ENCODE assay signal across 8 mouse cellular contexts in the genomic region with DNA sequence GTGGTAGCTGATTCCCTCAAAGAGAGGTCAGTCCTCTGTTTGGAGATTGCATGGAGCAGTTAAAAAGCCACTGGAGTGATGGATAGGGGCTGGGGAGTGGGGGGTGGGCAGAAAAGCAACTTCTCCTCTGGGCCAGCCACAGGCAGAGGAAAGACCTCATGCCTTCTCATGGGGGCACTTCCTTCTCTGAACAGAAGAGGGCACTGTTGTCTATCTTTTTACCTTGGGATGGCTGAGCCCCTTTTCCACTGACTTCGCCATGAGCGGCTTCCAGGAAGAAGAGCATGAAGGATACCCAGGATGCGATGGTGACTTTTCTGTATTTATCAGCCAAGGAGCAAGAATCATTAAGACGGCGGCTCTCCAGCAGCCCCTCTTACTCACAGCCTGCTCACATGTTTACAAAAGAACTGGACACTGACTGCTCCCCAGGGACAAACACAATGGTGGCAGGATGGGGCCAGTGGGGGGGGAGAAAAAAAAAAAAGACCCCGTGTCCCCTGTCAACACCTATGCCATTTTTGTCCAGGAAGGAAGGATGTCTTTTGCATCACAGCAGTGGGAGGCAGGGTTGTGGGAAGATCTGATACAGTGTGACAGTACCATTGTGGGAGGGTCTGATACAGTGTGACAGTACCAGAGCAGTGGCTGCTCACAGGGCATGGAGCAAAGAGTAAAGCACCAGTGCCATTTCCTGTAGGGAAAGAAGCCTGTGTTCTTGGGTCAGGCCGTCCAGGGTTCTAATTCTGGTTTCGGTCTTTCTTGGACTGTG. TPM values are rescaled to one million over a fixed set of nuclear protein-coding genes. Genes with fewer than 3 reads are reported as not detected.
DNase-seq lines count a peak whose midpoint lies in the region; ATAC-seq and TF ChIP-seq lines count a peak whose summit lies in the region.

No protein-coding gene starts in this region.

- H3K27ac ChIP-seq in forebrain, embryonic 12.5 days = no peak overlapping the region
- H3K27ac ChIP-seq in layer of hippocampus, adult 2 months = peak overlapping the region; percentile 68; the same call in 1 of the 2 replicates
- H3K27ac ChIP-seq in lung, embryonic 14.5 days (ENCODE audit: low read depth) = no peak overlapping the region
- H3K27ac ChIP-seq in thymus, adult 2 months (ENCODE audit: control insufficient read depth, insufficient read depth, low read length) = no peak overlapping the region

- peaks cover 25% of the 10 kb centered on the region for H3K27me3 ChIP-seq in G1E (ENCODE audit: insufficient read depth, low read length)
- H3K27me3 ChIP-seq in forebrain, embryonic 12.5 days = peaks cover 23% of the 10 kb centered on the region
- H3K27me3 ChIP-seq in lung, embryonic 14.5 days (ENCODE audit: insufficient read depth, low read length) = peaks cover 3% of the 10 kb centered on the region; the same call in 1 of the 2 replicates
- no peaks in the 10 kb centered on the region for H3K27me3 ChIP-seq in thymus, adult 2 months (ENCODE audit: control insufficient read depth, insufficient read depth, low read length)

- no peak for TF ChIP-seq POLR2A in thymus, adult 2 months (IDR thresholded peaks at IDR 0.05; ENCODE audit: control insufficient read depth, extremely low read depth, insufficient read depth, low read length, poor library complexity)

- no peaks in the 10 kb centered on the region for H3K36me3 ChIP-seq in G1E (replicated peaks)
- H3K36me3 ChIP-seq in forebrain, embryonic 12.5 days (replicated peaks) = no peaks in the 10 kb centered on the region
- no peaks in the 10 kb centered on the region for H3K36me3 ChIP-seq in lung, embryonic 14.5 days (ENCODE audit: insufficient read depth)
- H3K36me3 ChIP-seq in thymus, adult 2 months (ENCODE audit: control insufficient read depth, insufficient read depth, low read length) = no peaks in the 10 kb centered on the region

- DNase-seq in G1E (ENCODE audit: low spot score) = peak; percentile 46
- DNase-seq in c-Kit-positive CD71-positive TER-119-positive erythroid progenitor cells, embryonic 14.5 days (ENCODE audit: low spot score) = peak; percentile 57
- DNase-seq in heart, postnatal 25 days (ENCODE audit: low spot score) = peak; percentile 20
- DNase-seq in layer of hippocampus, adult 2 months (ENCODE audit: low spot score in 2 of 2) = peak; percentile 79 to 89
- peak; percentile 93 for DNase-seq in lung, embryonic 14.5 days
- peak; percentile 76 for DNase-seq in thymus, adult 2 months

- no peak overlapping the region for H3K4me3 ChIP-seq in G1E (ENCODE audit: low read depth, low read length)
- peak overlapping the region; percentile 14 for H3K4me3 ChIP-seq in forebrain, embryonic 12.5 days (replicated peaks)
- H3K4me3 ChIP-seq in layer of hippocampus, adult 2 months = peak overlapping the region; percentile 41
- H3K4me3 ChIP-seq in lung, embryonic 14.5 days (ENCODE audit: low read depth, low read length) = peak overlapping the region; percentile 3; the same call in 1 of the 2 replicates
- peak overlapping the region; percentile 32 for H3K4me3 ChIP-seq in thymus, adult 2 months (ENCODE audit: control insufficient read depth, insufficient read depth, low read length)

- WGBS in forebrain, embryonic 12.5 days = 8% methylated on average over 8 of the region's 8 CpGs
- 6% methylated on average over 8 of the region's 8 CpGs for WGBS in lung, embryonic 14.5 days
- 11% methylated on average over 8 of the region's 8 CpGs for WGBS in thymus, adult 2 months

- peak overlapping the region; percentile 48 for H3K4me2 ChIP-seq in forebrain, embryonic 12.5 days
- H3K4me2 ChIP-seq in lung, embryonic 14.5 days = peak overlapping the region; percentile 50

- ATAC-seq in G1E (ENCODE audit: extremely low read depth, insufficient number of reproducible peaks, low FRiP score, poor library complexity, severe bottlenecking) = no peak; the same call in 1 of the 2 replicates
- peak; percentile 58 for ATAC-seq in forebrain, embryonic 12.5 days (ENCODE audit: low FRiP score)
- 0 out of 2 replicates have a peak, but pooled peaks have one; percentile 35 for ATAC-seq in lung, embryonic 14.5 days (ENCODE audit: insufficient read depth)
- peak; percentile 36; the same call in 1 of the 2 replicates for ATAC-seq in neutrophil, adult 5-6 weeks (ENCODE audit: extremely low read depth, insufficient number of reproducible peaks, low FRiP score, poor library complexity, severe bottlenecking)

- TF ChIP-seq CTCF in G1E (IDR thresholded peaks at IDR 0.05; ENCODE audit: low read depth, low read length) = peak; percentile 80
- TF ChIP-seq CTCF in layer of hippocampus, adult 2 months (conservative IDR thresholded peaks at IDR 0.05) = peak; percentile 98
- TF ChIP-seq CTCF in lung, embryonic 14.5 days (IDR thresholded peaks at IDR 0.05; ENCODE audit: low read depth) = peak; percentile 91
- peak; percentile 35; the same call in 1 of the 2 replicates for TF ChIP-seq CTCF in thymus, adult 2 months (IDR thresholded peaks at IDR 0.05; ENCODE audit: borderline replicate concordance, control insufficient read depth, extremely low read depth, insufficient read depth, low read length, poor library complexity)

- H3K4me1 ChIP-seq in G1E (ENCODE audit: insufficient read depth, low read depth, low read length) = peaks cover 27% of the 10 kb centered on the region
- peaks cover 21% of the 10 kb centered on the region for H3K4me1 ChIP-seq in forebrain, embryonic 12.5 days
- H3K4me1 ChIP-seq in lung, embryonic 14.5 days (ENCODE audit: insufficient read depth) = peaks cover 3% of the 10 kb centered on the region; the same call in 1 of the 2 replicates
- H3K4me1 ChIP-seq in thymus, adult 2 months (replicated peaks; ENCODE audit: control insufficient read depth, insufficient read depth, low read length) = peaks cover 25% of the 10 kb centered on the region

- H3K9ac ChIP-seq in forebrain, embryonic 12.5 days = no peak overlapping the region
- H3K9ac ChIP-seq in lung, embryonic 14.5 days = no peak overlapping the region

- H3K9me3 ChIP-seq in G1E (replicated peaks) = no peaks in the 10 kb centered on the region
- H3K9me3 ChIP-seq in forebrain, embryonic 12.5 days = no peaks in the 10 kb centered on the region
- no peaks in the 10 kb centered on the region for H3K9me3 ChIP-seq in lung, embryonic 14.5 days (ENCODE audit: low read depth, low read length)

- intact Hi-C loops in heart, postnatal 25 days (cut with DNase I) = loop anchor here (1.0 to 5.0 kb wide), 4 partner anchors 52 to 192 kb away; partner anchors contain the start of genes Dnajc7 and Hcrt

RNA-seq across cellular contexts. Expression of gene Cnp, which starts 4.1 kb away (rescaled TPM):
- total RNA-seq in G1E (2014; fragmentation: Nextera tagmentation) (1.1 and 2.7 TPM in 2 replicates), G1E (2017) (4.8 and 5.9 TPM in 2 replicates)
- 5.1 and 5.9 TPM in 2 replicates for polyA plus RNA-seq in G1E (2012)
- 19.4 and 23.4 TPM in 2 replicates for polyA plus RNA-seq in forebrain, embryonic 12.5 days (2016; fragmentation: Nextera tagmentation; extraction: Ambion mirVana)
- total RNA-seq in heart, postnatal 25 days (2021) = 1 to 10 TPM; 5.4 to 7.3 TPM
- total RNA-seq in layer of hippocampus, adult 2 months (2021) = 100 to 1,000 TPM; 168 to 183 TPM
- 24.4 and 25.4 TPM in 2 replicates for polyA plus RNA-seq in lung, embryonic 14.5 days (2014; fragmentation: Nextera tagmentation; extraction: Ambion mirVana)
- 87.3 and 99.3 TPM in 2 replicates for total RNA-seq in neutrophil, adult 5-6 weeks (2017)
- polyA plus RNA-seq in thymus, adult 2 months (2012; rRNA removed) = 138 and 153 TPM in 2 replicates

RNA-seq across cellular contexts. Expression of gene Ttc25, which starts 25.2 kb away (rescaled TPM):
- total RNA-seq in G1E (2014; fragmentation: Nextera tagmentation) (0.49 TPM in 1 of 2 replicates, not detected in the other), G1E (2017) (0.17 and 0.60 TPM in 2 replicates)
- 0.09 and 0.21 TPM in 2 replicates for polyA plus RNA-seq in G1E (2012)
- 2.1 and 2.6 TPM in 2 replicates for polyA plus RNA-seq in forebrain, embryonic 12.5 days (2016; fragmentation: Nextera tagmentation; extraction: Ambion mirVana)
- under 1 TPM; 0.20 to 0.31 TPM for total RNA-seq in heart, postnatal 25 days (2021)
- total RNA-seq in layer of hippocampus, adult 2 months (2021) = 1 to 10 TPM; 1.3 to 1.7 TPM
- polyA plus RNA-seq in lung, embryonic 14.5 days (2014; fragmentation: Nextera tagmentation; extraction: Ambion mirVana) = 0.74 and 0.87 TPM in 2 replicates
- 1.0 and 1.1 TPM in 2 replicates for total RNA-seq in neutrophil, adult 5-6 weeks (2017)
- 0.58 and 1.1 TPM in 2 replicates for polyA plus RNA-seq in thymus, adult 2 months (2012; rRNA removed)

RNA-seq across cellular contexts. Expression of gene Acly, which starts 42.8 kb away (rescaled TPM):
- total RNA-seq in G1E (2014; fragmentation: Nextera tagmentation) (134 and 139 TPM in 2 replicates), G1E (2017) (205 and 206 TPM in 2 replicates)
- polyA plus RNA-seq in G1E (2012) = 36.3 and 86.9 TPM in 2 replicates
- polyA plus RNA-seq in forebrain, embryonic 12.5 days (2016; fragmentation: Nextera tagmentation; extraction: Ambion mirVana) = 320 and 356 TPM in 2 replicates
- 10 to 100 TPM; 31.6 to 41.6 TPM for total RNA-seq in heart, postnatal 25 days (2021)
- total RNA-seq in layer of hippocampus, adult 2 months (2021) = 100 to 1,000 TPM; 103 to 117 TPM
- polyA plus RNA-seq in lung, embryonic 14.5 days (2014; fragmentation: Nextera tagmentation; extraction: Ambion mirVana) = 140 and 146 TPM in 2 replicates
- total RNA-seq in neutrophil, adult 5-6 weeks (2017) = 86.6 and 88.5 TPM in 2 replicates
- 150 and 214 TPM in 2 replicates for polyA plus RNA-seq in thymus, adult 2 months (2012; rRNA removed)

RNA-seq across cellular contexts. Expression of gene Nkiras2, which starts 48.4 kb away (rescaled TPM):
- total RNA-seq in G1E (2014; fragmentation: Nextera tagmentation) (47.6 and 54.9 TPM in 2 replicates), G1E (2017) (18.4 and 22.7 TPM in 2 replicates)
- 36.1 and 40.4 TPM in 2 replicates for polyA plus RNA-seq in G1E (2012)
- polyA plus RNA-seq in forebrain, embryonic 12.5 days (2016; fragmentation: Nextera tagmentation; extraction: Ambion mirVana) = 87.1 and 90.2 TPM in 2 replicates
- total RNA-seq in heart, postnatal 25 days (2021) = 10 to 100 TPM; 57.3 to 58.0 TPM
- total RNA-seq in layer of hippocampus, adult 2 months (2021) = 10 to 100 TPM; 11.8 to 13.1 TPM
- 60.3 and 65.4 TPM in 2 replicates for polyA plus RNA-seq in lung, embryonic 14.5 days (2014; fragmentation: Nextera tagmentation; extraction: Ambion mirVana)
- 18.3 and 22.9 TPM in 2 replicates for total RNA-seq in neutrophil, adult 5-6 weeks (2017)
- polyA plus RNA-seq in thymus, adult 2 months (2012; rRNA removed) = 64.6 and 68.4 TPM in 2 replicates

RNA-seq across cellular contexts. Expression of gene Dnajc7, which starts 49.4 kb away (rescaled TPM):
- 234 and 254 TPM in 2 replicates for total RNA-seq in G1E (2014; fragmentation: Nextera tagmentation)
- 142 and 151 TPM in 2 replicates for total RNA-seq in G1E (2017)
- 98.8 and 140 TPM in 2 replicates for polyA plus RNA-seq in G1E (2012)
- polyA plus RNA-seq in forebrain, embryonic 12.5 days (2016; fragmentation: Nextera tagmentation; extraction: Ambion mirVana) = 299 and 310 TPM in 2 replicates
- 100 to 1,000 TPM; 121 to 124 TPM for total RNA-seq in heart, postnatal 25 days (2021)
- 100 to 1,000 TPM; 242 to 257 TPM for total RNA-seq in layer of hippocampus, adult 2 months (2021)
- polyA plus RNA-seq in lung, embryonic 14.5 days (2014; fragmentation: Nextera tagmentation; extraction: Ambion mirVana) = 71.6 and 79.4 TPM in 2 replicates
- total RNA-seq in neutrophil, adult 5-6 weeks (2017) = 520 and 539 TPM in 2 replicates
- polyA plus RNA-seq in thymus, adult 2 months (2012; rRNA removed) = 99.8 and 110 TPM in 2 replicates

Comparison
In these comparisons a context has a peak if more than half of its experiments do, and no peak if none do; other contexts are left out.
1. DNase-seq: peak in every context shown above with its lines; median percentile 93 in lung, embryonic 14.5 days; 84 in layer of hippocampus, adult 2 months; 76 in thymus, adult 2 months; 57 in c-Kit-positive CD71-positive TER-119-positive erythroid progenitor cells, embryonic 14.5 days; 46 in G1E; 20 in heart, postnatal 25 days.
2. CTCF ChIP-seq: peak in every context shown above with its lines; median percentile 98 in layer of hippocampus, adult 2 months; 91 in lung, embryonic 14.5 days; 80 in G1E; 35 in thymus, adult 2 months.
3. RNA of gene Cnp, which starts 4.1 kb away (total RNA-seq): 168 to 183 TPM in layer of hippocampus, adult 2 months and 87.3 to 99.3 TPM in neutrophil, adult 5-6 weeks; 5.4 to 7.3 TPM in heart, postnatal 25 days and 1.1 to 5.9 TPM in G1E; every median in the first group is over 10 times any median in the second.